Mouse (Mus musculus): ENCODE results near the gene Trnt1.

DNA sequence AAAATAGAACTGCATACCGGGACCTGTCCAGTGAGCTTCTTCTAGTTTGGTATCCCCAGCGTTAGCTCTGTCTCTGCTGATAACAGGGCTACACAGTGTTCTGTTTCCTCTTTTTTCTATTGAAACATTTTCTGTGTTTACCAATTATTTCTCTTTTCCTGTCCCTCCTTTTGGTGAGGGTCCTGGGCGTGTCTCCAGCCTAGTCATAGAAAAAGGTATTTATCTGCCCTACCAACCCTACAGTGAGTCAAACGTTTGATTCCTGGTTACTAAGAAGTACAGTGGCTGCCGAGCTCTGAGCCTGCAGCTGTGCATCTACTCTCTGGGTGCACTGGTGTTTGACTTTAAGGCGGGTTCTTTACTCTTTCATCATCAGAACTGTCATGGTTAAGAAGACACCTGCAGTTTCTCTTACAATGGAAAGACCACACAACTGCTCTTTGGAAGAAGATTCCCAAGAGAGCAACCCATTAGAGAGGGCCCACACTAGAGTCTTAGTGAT is 20.0 kb upstream of the Trnt1 start, which contains the start of gene Il5ra:
- TF ChIP-seq CTCF (IDR thresholded peaks at IDR 0.05; ENCODE audit: control insufficient read depth, insufficient read depth, low read length) (no peak), POLR2A (IDR thresholded peaks at IDR 0.05; ENCODE audit: borderline replicate concordance, control insufficient read depth, low read depth, low read length) (no peak)

Data from bone marrow, adult 2 months (tissue).